Mouse (Mus musculus): Measurements from ENCODE around the gene Pacsin2. TPM values are rescaled to one million over a fixed set of nuclear protein-coding genes. Genes with fewer than 3 reads are reported as not detected.
A peak's percentile ranks its signal among the peaks of the same experiment; 100 is the strongest.
"Not testable (repeated sequence)": the region's sequence is repeated elsewhere in the genome, so short reads cannot be mapped to it uniquely, and the experiment has no call there.

Gene Pacsin2
- polyA plus RNA-seq, 1 experiment from 2014 or later, result 59.3 TPM

GRCm38 (mm10) chr15:83417916-83418315 is 46.5 kb downstream of the Pacsin2 start:
- WGBS, result 82% methylated on average over 6 of the region's 6 CpGs
- Histone ChIP-seq H3K27me3 (no peaks in the 10 kb centered on the region), H3K4me1 (replicated peaks) (peaks cover 49% of the 10 kb centered on the region), H3K4me3 (no peak overlapping the region), H3K36me3 (no peaks in the 10 kb centered on the region), H3K9me3 (replicated peaks) (no peaks in the 10 kb centered on the region), H3K4me2 (no peak overlapping the region), H3K27ac (peak overlapping the region; percentile 60), H3K9ac (no peak overlapping the region)
- no peak; the same call in 1 of the 2 replicates for ATAC-seq (replicated peaks; ENCODE audit: insufficient number of reproducible peaks, insufficient read depth, low FRiP score, low read depth)

DNA sequence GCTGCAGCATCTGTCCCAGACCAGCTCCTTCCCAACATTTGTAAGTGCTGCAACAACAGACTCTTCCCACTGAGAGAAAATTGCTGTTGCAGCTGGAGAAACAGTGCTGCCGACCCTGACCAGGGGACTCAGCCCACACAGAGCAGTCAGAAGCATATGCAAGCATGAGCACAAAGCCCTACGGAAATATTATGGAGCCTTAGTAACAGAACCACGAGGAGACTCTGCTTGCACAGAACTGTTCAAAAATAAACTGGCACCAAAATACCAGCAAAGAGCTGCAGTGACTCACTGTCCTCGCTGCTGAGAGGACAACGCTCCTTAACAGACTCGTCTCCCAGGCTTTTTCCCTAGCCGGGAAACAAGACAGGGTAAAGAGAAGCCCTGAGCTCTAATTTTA is 47.0 kb downstream of the Pacsin2 start:
- 27% methylated on average over 7 of the region's 7 CpGs for WGBS
- peaks cover 44% of the 10 kb centered on the region for H3K4me1 ChIP-seq (replicated peaks)
- H3K9me3 ChIP-seq (replicated peaks), result no peaks in the 10 kb centered on the region
- H3K36me3 ChIP-seq, result no peaks in the 10 kb centered on the region
- ATAC-seq (replicated peaks; ENCODE audit: insufficient number of reproducible peaks, insufficient read depth, low FRiP score, low read depth), result peak; percentile 47; the same call in 1 of the 2 replicates
- H3K4me3 ChIP-seq, result no peak overlapping the region
- no peaks in the 10 kb centered on the region for H3K27me3 ChIP-seq
- H3K27ac ChIP-seq, result peak overlapping the region; percentile 60
- peak overlapping the region; percentile 17; the same call in 1 of the 2 replicates for H3K4me2 ChIP-seq
- no peak overlapping the region for H3K9ac ChIP-seq

GRCm38 (mm10) chr15:83415391-83415790 is 49.0 kb downstream of the Pacsin2 start:
- H3K4me1 ChIP-seq (replicated peaks), result peaks cover 43% of the 10 kb centered on the region
- no peaks in the 10 kb centered on the region for H3K36me3 ChIP-seq
- 45% methylated on average over 6 of the region's 6 CpGs for WGBS
- H3K4me3 ChIP-seq, result no peak overlapping the region
- no peak overlapping the region for H3K4me2 ChIP-seq
- H3K9me3 ChIP-seq (replicated peaks), result no peaks in the 10 kb centered on the region
- H3K9ac ChIP-seq, result no peak overlapping the region
- ATAC-seq (replicated peaks; ENCODE audit: insufficient number of reproducible peaks, insufficient read depth, low FRiP score, low read depth), result no peak
- no peaks in the 10 kb centered on the region for H3K27me3 ChIP-seq
- H3K27ac ChIP-seq, result peak overlapping the region; percentile 18; the same call in 1 of the 2 replicates

- peaks cover 36% of the 10 kb centered on the region for H3K4me1 ChIP-seq (replicated peaks)
- no peak overlapping the region for H3K4me3 ChIP-seq
- H3K9ac ChIP-seq, result no peak overlapping the region
- H3K36me3 ChIP-seq, result no peaks in the 10 kb centered on the region
- no peaks in the 10 kb centered on the region for H3K27me3 ChIP-seq
- no peak overlapping the region for H3K27ac ChIP-seq
- no peaks in the 10 kb centered on the region for H3K9me3 ChIP-seq (replicated peaks)
- WGBS, result 74% methylated on average over 4 of the region's 4 CpGs
- ATAC-seq (replicated peaks; ENCODE audit: insufficient number of reproducible peaks, insufficient read depth, low FRiP score, low read depth), result no peak
- H3K4me2 ChIP-seq, result no peak overlapping the region
Measured at GRCm38 (mm10) chr15:83411616-83412015, 52.8 kb downstream of the Pacsin2 start.

GRCm38 (mm10) chr15:83410735-83411134 is 53.7 kb downstream of the Pacsin2 start:
- no peak overlapping the region for H3K4me3 ChIP-seq
- ATAC-seq (replicated peaks; ENCODE audit: insufficient number of reproducible peaks, insufficient read depth, low FRiP score, low read depth), result no peak
- H3K36me3 ChIP-seq, result no peaks in the 10 kb centered on the region
- H3K27ac ChIP-seq, result peak overlapping the region; percentile 51
- peaks cover 36% of the 10 kb centered on the region for H3K4me1 ChIP-seq (replicated peaks)
- H3K27me3 ChIP-seq, result no peaks in the 10 kb centered on the region
- WGBS, result 77% methylated on average over 4 of the region's 4 CpGs
- H3K9ac ChIP-seq, result no peak overlapping the region
- H3K9me3 ChIP-seq (replicated peaks), result no peaks in the 10 kb centered on the region
- H3K4me2 ChIP-seq, result no peak overlapping the region

- peak overlapping the region; percentile 51 for H3K27ac ChIP-seq
- ATAC-seq (replicated peaks; ENCODE audit: insufficient number of reproducible peaks, insufficient read depth, low FRiP score, low read depth), result no peak
- H3K9me3 ChIP-seq (replicated peaks), result no peaks in the 10 kb centered on the region
- no peak overlapping the region for H3K9ac ChIP-seq
- H3K27me3 ChIP-seq, result no peaks in the 10 kb centered on the region
- 17% methylated on average over 6 of the region's 6 CpGs for WGBS
- peaks cover 33% of the 10 kb centered on the region for H3K4me1 ChIP-seq (replicated peaks)
- no peak overlapping the region for H3K4me2 ChIP-seq
- no peaks in the 10 kb centered on the region for H3K36me3 ChIP-seq
- H3K4me3 ChIP-seq, result no peak overlapping the region
Measured at GRCm38 (mm10) chr15:83410270-83410669, 54.1 kb downstream of the Pacsin2 start.

- Histone ChIP-seq H3K4me3 (no peak overlapping the region), H3K4me1 (replicated peaks) (peaks cover 34% of the 10 kb centered on the region), H3K27ac (peak overlapping the region; percentile 20; the same call in 1 of the 2 replicates), H3K36me3 (no peaks in the 10 kb centered on the region), H3K9me3 (replicated peaks) (no peaks in the 10 kb centered on the region), H3K27me3 (no peaks in the 10 kb centered on the region), H3K9ac (no peak overlapping the region), H3K4me2 (no peak overlapping the region)
- 62% methylated on average over 8 of the region's 8 CpGs for WGBS
- no peak for ATAC-seq (replicated peaks; ENCODE audit: insufficient number of reproducible peaks, insufficient read depth, low FRiP score, low read depth)
Measured at GRCm38 (mm10) chr15:83408692-83409442, 55.5 kb downstream of the Pacsin2 start.

GRCm38 (mm10) chr15:83408216-83408615 is 56.2 kb downstream of the Pacsin2 start:
- WGBS, result 79% methylated on average over 5 of the region's 5 CpGs
- no peak overlapping the region for H3K27ac ChIP-seq

DNA sequence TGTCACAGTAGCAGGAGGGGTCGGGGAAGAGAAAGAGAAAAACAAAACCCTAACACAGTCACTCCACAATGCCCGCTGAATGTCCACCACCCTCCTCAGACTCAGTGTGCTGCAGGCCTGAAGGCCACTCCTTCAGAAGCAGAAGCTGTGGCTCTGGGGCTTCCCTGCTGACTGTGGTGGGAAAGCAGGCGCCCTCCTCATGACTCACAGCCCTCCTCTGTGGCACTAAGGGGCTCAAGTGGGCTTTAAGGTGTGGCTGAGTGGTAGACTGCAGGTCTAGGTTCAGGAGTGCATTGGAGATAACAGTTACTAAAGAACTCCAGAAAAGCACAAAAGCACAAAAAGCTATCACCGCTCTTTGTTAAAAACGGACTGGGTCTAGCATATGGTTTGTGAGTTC is 56.9 kb downstream of the Pacsin2 start:
- WGBS, result 71% methylated on average over 5 of the region's 5 CpGs

More at GRCm38 (mm10) chr15:83408216-83408615, 56.2 kb downstream of the Pacsin2 start:
- H3K36me3 ChIP-seq, result no peaks in the 10 kb centered on the region
- no peak overlapping the region for H3K4me2 ChIP-seq
- H3K9me3 ChIP-seq (replicated peaks), result no peaks in the 10 kb centered on the region
- peaks cover 35% of the 10 kb centered on the region for H3K4me1 ChIP-seq (replicated peaks)
- no peak overlapping the region for H3K4me3 ChIP-seq
- no peak overlapping the region for H3K9ac ChIP-seq
- ATAC-seq (replicated peaks; ENCODE audit: insufficient number of reproducible peaks, insufficient read depth, low FRiP score, low read depth), result no peak
- H3K27me3 ChIP-seq, result no peaks in the 10 kb centered on the region

DNA sequence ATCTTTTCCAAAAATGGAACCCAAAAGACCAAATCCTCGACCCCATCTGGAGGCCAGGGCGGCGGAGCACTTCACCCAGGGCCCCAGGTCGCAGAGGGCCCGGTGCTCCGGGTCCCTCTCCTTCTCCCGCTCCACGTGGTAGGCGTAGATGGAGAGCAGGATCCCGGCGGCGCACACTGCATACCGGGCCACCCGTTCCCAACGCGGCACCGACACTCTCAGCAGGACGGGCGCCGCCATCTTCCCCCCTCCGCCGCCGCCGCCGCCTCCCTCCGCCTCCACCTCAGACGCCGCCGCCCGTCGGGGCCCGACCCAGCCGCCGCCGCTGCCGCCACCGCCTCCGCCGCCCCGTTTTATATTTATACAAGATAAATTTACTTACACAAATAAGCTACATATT is 58.5 kb downstream of the Pacsin2 start:
- not testable (repeated sequence) for H3K4me3 ChIP-seq; H3K9me3 ChIP-seq (replicated peaks); H3K9ac ChIP-seq; H3K36me3 ChIP-seq; H3K27me3 ChIP-seq; H3K4me2 ChIP-seq; H3K27ac ChIP-seq
- 0 out of 2 replicates have a peak, but pooled peaks have one; percentile 20 for ATAC-seq (replicated peaks; ENCODE audit: insufficient number of reproducible peaks, insufficient read depth, low FRiP score, low read depth)
- WGBS, result 83% methylated on average over 20 of the region's 40 CpGs
- H3K4me1 ChIP-seq (replicated peaks), result peaks cover 40% of the 10 kb centered on the region

More for the DNA sequence above, 56.9 kb downstream of the Pacsin2 start:
- Histone ChIP-seq H3K4me2 (no peak overlapping the region), H3K36me3 (no peaks in the 10 kb centered on the region), H3K27me3 (no peaks in the 10 kb centered on the region), H3K9ac (no peak overlapping the region), H3K9me3 (replicated peaks) (no peaks in the 10 kb centered on the region), H3K27ac (no peak overlapping the region), H3K4me3 (no peak overlapping the region), H3K4me1 (replicated peaks) (peaks cover 35% of the 10 kb centered on the region)
- ATAC-seq (replicated peaks; ENCODE audit: insufficient number of reproducible peaks, insufficient read depth, low FRiP score, low read depth), result no peak

DNA sequence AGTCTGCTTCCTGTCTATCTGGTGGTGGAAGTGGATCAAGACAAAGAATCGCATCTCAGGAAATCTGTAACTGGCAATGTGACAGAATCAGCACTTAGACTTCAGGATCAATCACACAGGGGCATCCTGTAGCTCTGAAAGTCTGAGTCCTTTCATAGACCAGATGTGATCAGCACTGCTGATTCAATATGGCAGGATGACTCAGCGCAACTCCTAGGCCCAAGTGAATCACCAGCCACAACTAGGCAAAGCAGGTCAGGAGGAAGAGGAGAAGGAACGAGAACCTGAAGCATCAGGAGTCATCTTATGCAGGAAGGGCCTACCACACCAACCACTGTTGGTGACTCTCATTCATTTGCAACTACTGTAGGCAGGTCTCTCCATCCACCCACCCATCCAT is 60.4 kb downstream of the Pacsin2 start:
- WGBS, result 81% methylated on average over 3 of the region's 3 CpGs
- H3K27ac ChIP-seq, result no peak overlapping the region
- no peak overlapping the region for H3K4me2 ChIP-seq
- H3K4me3 ChIP-seq, result no peak overlapping the region
- no peaks in the 10 kb centered on the region for H3K9me3 ChIP-seq (replicated peaks)
- no peaks in the 10 kb centered on the region for H3K36me3 ChIP-seq
- no peaks in the 10 kb centered on the region for H3K27me3 ChIP-seq
- H3K4me1 ChIP-seq (replicated peaks), result peaks cover 30% of the 10 kb centered on the region
- H3K9ac ChIP-seq, result no peak overlapping the region
- ATAC-seq (replicated peaks; ENCODE audit: insufficient number of reproducible peaks, insufficient read depth, low FRiP score, low read depth), result no peak

GRCm38 (mm10) chr15:83403016-83403415 is 61.4 kb downstream of the Pacsin2 start:
- Histone ChIP-seq H3K9ac (no peak overlapping the region), H3K9me3 (replicated peaks) (no peaks in the 10 kb centered on the region), H3K4me2 (no peak overlapping the region), H3K27ac (no peak overlapping the region), H3K4me3 (no peak overlapping the region), H3K36me3 (no peaks in the 10 kb centered on the region), H3K4me1 (replicated peaks) (peaks cover 31% of the 10 kb centered on the region), H3K27me3 (no peaks in the 10 kb centered on the region)
- no peak for ATAC-seq (replicated peaks; ENCODE audit: insufficient number of reproducible peaks, insufficient read depth, low FRiP score, low read depth)
- WGBS, result 74% methylated on average over 5 of the region's 5 CpGs

Measured in heart, embryonic 15.5 days (tissue).